Mouse (Mus musculus) urinary bladder, postnatal 4 days (tissue): ENCODE results near the gene Pklr.

Experiments used
- DNase-seq, 2 experiments: peaks; one replicate each; pipeline ENCODE4 v3.0.0; 2021 to 2022; ENCODE audit warnings: low spot score in 2 of 2

The Pklr gene

GRCm38 (mm10) chr3:89135958-89136357 is at the start of gene Pklr:
Pklr (plus strand) TSS chr3:89136142.
- DNase-seq: no peak

- peak; percentile 71 to 91 for DNase-seq
Measured at GRCm38 (mm10) chr3:89087338-89088110, 48.4 kb upstream of the Pklr start.

GRCm38 (mm10) chr3:89088974-89089373 is 47.0 kb upstream of the Pklr start:
- DNase-seq: no peak

- peak; percentile 78 for DNase-seq
Measured at GRCm38 (mm10) chr3:89089882-89090591, 45.9 kb upstream of the Pklr start.

- DNase-seq: peak; percentile 79 to 80
Measured at GRCm38 (mm10) chr3:89090694-89091655, 45.0 kb upstream of the Pklr start.

- no peak for DNase-seq
Measured at GRCm38 (mm10) chr3:89091811-89092508, 44.0 kb upstream of the Pklr start.

- DNase-seq: no peak
Measured at GRCm38 (mm10) chr3:89092509-89093090, 43.3 kb upstream of the Pklr start.

- DNase-seq: peak; percentile 79 to 88
Measured at GRCm38 (mm10) chr3:89093175-89093574, 42.8 kb upstream of the Pklr start, which contains the start of gene Rusc1. Rusc1 (minus strand) TSS chr3:89093311.

GRCm38 (mm10) chr3:89094021-89094420 is 41.9 kb upstream of the Pklr start:
- no peak for DNase-seq

- DNase-seq: no peak
Measured at GRCm38 (mm10) chr3:89100811-89101210, 35.1 kb upstream of the Pklr start, which contains the start of gene Gm43738. Gm43738 (minus strand) TSS chr3:89101099.

- no peak for DNase-seq
Measured at GRCm38 (mm10) chr3:89101459-89101811, 34.5 kb upstream of the Pklr start.

GRCm38 (mm10) chr3:89101812-89102494 is 34.0 kb upstream of the Pklr start, which contains the start of gene Fdps:
Fdps (minus strand) TSS chr3:89101959.
- DNase-seq: peak; percentile 91 to 93

GRCm38 (mm10) chr3:89102495-89103290 is 33.2 kb upstream of the Pklr start:
- no peak for DNase-seq

GRCm38 (mm10) chr3:89103291-89103595 is 32.7 kb upstream of the Pklr start:
- DNase-seq: no peak

- no peak for DNase-seq
Measured at GRCm38 (mm10) chr3:89106881-89107280, 29.1 kb upstream of the Pklr start.

- no peak for DNase-seq
Measured at GRCm38 (mm10) chr3:89107545-89107944, 28.4 kb upstream of the Pklr start.

GRCm38 (mm10) chr3:89108146-89108545 is 27.8 kb upstream of the Pklr start:
- no peak for DNase-seq

- no peak for DNase-seq
Measured at GRCm38 (mm10) chr3:89113058-89113457, 22.9 kb upstream of the Pklr start.

GRCm38 (mm10) chr3:89115522-89115921 is 20.4 kb upstream of the Pklr start:
- no peak for DNase-seq

GRCm38 (mm10) chr3:89123313-89123712 is 12.6 kb upstream of the Pklr start:
- DNase-seq: peak; percentile 52 to 66
